Mouse (Mus musculus): ENCODE measurements around the gene Npcd.

DNA sequence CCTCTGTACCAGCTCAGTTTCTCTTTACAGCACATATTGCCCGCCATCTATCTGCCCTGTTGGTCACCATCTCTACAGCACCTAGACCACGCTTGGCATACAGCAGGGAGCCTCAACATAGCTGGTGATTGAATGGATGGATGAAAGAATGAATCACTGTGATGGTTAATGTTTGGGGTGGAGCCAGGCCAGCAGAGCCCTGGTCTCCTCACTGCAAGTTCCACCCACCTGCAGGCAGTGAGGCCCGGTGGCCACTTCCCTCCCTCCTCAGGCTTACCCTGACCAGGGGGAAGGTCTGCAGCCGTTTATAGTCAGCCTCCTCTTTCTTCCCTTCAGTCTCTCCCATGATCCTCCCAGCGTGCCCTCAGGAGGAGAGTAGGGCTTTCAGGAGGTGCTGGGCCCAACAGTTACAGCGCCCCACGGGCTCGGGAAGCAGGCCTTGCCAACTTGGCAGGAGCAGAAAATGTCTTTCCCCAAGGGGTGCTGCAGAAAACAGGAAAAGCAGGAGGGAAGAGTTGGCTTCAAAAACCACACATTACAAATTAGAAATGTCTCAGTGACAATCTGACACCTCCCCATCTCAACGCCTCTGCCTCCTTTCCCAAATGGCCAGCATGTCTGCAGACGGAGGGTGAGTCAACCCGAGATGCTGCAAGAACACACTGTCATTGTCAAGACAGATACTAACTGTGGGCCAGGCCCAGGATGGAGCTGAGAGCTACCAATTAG, 69.3 kb downstream of the Npcd start:
- TF ChIP-seq POLR2A (IDR thresholded peaks at IDR 0.05; ENCODE audit: borderline replicate concordance, control insufficient read depth, low read depth, low read length), result no peak
- TF ChIP-seq CTCF (IDR thresholded peaks at IDR 0.05; ENCODE audit: control insufficient read depth, insufficient read depth, low read length), result no peak

All from bone marrow, adult 2 months (tissue).